13 mouse cellular contexts compared by ENCODE assay signal in the genomic region with DNA sequence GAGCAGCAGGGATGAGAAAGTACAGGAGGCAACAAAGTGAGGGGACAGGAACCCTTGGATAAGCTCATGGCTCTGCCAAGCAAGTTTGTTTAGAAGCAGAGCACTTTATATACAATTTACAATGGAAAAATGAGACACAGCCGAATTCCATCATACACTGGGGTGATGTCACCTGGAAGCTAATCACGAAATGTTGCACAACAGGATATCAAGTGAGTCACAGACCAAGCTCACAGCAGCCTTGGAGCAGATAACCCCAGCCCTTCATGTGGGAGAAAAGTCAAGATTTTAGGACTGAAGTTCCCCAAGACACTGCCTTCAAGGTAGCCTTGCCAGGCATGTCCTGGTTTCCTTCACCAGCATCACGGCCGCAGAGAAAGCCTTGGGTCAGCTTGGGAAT. TPM values are rescaled to one million over a fixed set of nuclear protein-coding genes. Genes with fewer than 3 reads are reported as not detected.
DNase-seq lines count a peak whose midpoint lies in the region; ATAC-seq and TF ChIP-seq lines count a peak whose summit lies in the region.
"Had no signal": no experiment of that assay in that cellular context is flagged by ENCODE, and none has a peak within 500 bp of the region (broad histone marks: within the 10 kb centered on the region; RNA-seq: fewer than 3 reads in every experiment).

No protein-coding gene starts in this region.

- no peak overlapping the region for H3K9ac ChIP-seq in intestine, embryonic 16.5 days (ENCODE audit: low read depth, low read length)
- H3K9ac ChIP-seq: limb, embryonic 15.5 days had no signal

- no peak for TF ChIP-seq CTCF in embryonic fibroblast, embryonic 13.5 days (IDR thresholded peaks at IDR 0.05; ENCODE audit: borderline replicate concordance, insufficient read depth, low read length)

- H3K27ac ChIP-seq in embryonic fibroblast, embryonic 13.5 days (ENCODE audit: insufficient read depth, low read length), result peak overlapping the region; percentile 16; the same call in 1 of the 2 replicates
- H3K27ac ChIP-seq in intestine, embryonic 16.5 days (ENCODE audit: low read length), result no peak overlapping the region; the same call in 1 of the 2 replicates
- H3K27ac ChIP-seq: limb, embryonic 15.5 days had no signal

- DNase-seq in adrenal gland, adult (ENCODE audit: inconsistent age in 2 of 2, low spot score in 1 of 2), result peak; percentile 82 to 92
- no peak for DNase-seq in adrenal gland, postnatal 4 days (ENCODE audit: low spot score in 2 of 2)
- DNase-seq in 3T3-L1 (ENCODE audit: low read depth, low spot score), result peak; percentile 90
- DNase-seq in right cerebral cortex, adult 18-20 months, result no peak
- no peak for DNase-seq in left cerebral cortex, adult 11 months (ENCODE audit: low spot score)
- no peak for DNase-seq in embryo, embryonic 10 days (ENCODE audit: low spot score)
- DNase-seq: cerebellum, adult 2 months; kidney, adult 8-10 months; thymus, postnatal 36 days had no signal

- no peaks in the 10 kb centered on the region for H3K9me3 ChIP-seq in intestine, embryonic 16.5 days (ENCODE audit: control insufficient read depth, low read length)
- H3K9me3 ChIP-seq: limb, embryonic 15.5 days had no signal

- H3K4me3 ChIP-seq in embryonic fibroblast, embryonic 13.5 days (ENCODE audit: insufficient read depth, low read length), result no peak overlapping the region
- H3K4me3 ChIP-seq in intestine, embryonic 16.5 days (ENCODE audit: low read length), result no peak overlapping the region
- H3K4me3 ChIP-seq: limb, embryonic 15.5 days had no signal

- 50% methylated on average over 4 of the region's 4 CpGs for WGBS in intestine, embryonic 16.5 days

- H3K27me3 ChIP-seq in intestine, embryonic 16.5 days (replicated peaks; ENCODE audit: control insufficient read depth, insufficient read depth, low read length), result no peaks in the 10 kb centered on the region
- H3K27me3 ChIP-seq: limb, embryonic 15.5 days had no signal

- TF ChIP-seq POLR2A in embryonic fibroblast, embryonic 13.5 days (IDR thresholded peaks at IDR 0.05; ENCODE audit: low read depth, low read length), result no peak

- no peaks in the 10 kb centered on the region for H3K36me3 ChIP-seq in intestine, embryonic 16.5 days (ENCODE audit: control insufficient read depth, insufficient read depth, low read length)
- H3K36me3 ChIP-seq: limb, embryonic 15.5 days had no signal

- H3K4me1 ChIP-seq in embryonic fibroblast, embryonic 13.5 days (ENCODE audit: control insufficient read depth, insufficient read depth, low read length), result no peaks in the 10 kb centered on the region; the same call in 1 of the 2 replicates
- H3K4me1 ChIP-seq in intestine, embryonic 16.5 days (ENCODE audit: control insufficient read depth, insufficient read depth, low read length), result peaks cover 43% of the 10 kb centered on the region

- no peak overlapping the region for H3K4me2 ChIP-seq in intestine, embryonic 16.5 days (ENCODE audit: low read depth, low read length)
- H3K4me2 ChIP-seq: limb, embryonic 15.5 days had no signal

- ATAC-seq in intestine, embryonic 16.5 days, result 0 out of 2 replicates have a peak, but pooled peaks have one; percentile 31
- ATAC-seq: forebrain, embryonic 14.5 days had no signal

RNA-seq across cellular contexts. Expression of gene Atp11a, which starts 22.7 kb away (rescaled TPM):
- total RNA-seq in adrenal gland, postnatal 4 days (2021), result 10 to 100 TPM; 79.4 to 92.9 TPM
- 66.6 and 75.5 TPM in 2 replicates for polyA plus RNA-seq in embryonic fibroblast, embryonic 13.5 days (2011; ENCODE audit: insufficient read length, low read depth, missing spikeins)
- 9.0 and 11.2 TPM in 2 replicates for polyA plus RNA-seq in intestine, embryonic 16.5 days (2015; fragmentation: Nextera tagmentation; extraction: Ambion mirVana)

Comparison
In these comparisons a context has a peak if more than half of its experiments do, and no peak if none do; other contexts are left out.
1. DNase-seq: peak in adrenal gland, adult (2 of 2) and 3T3-L1 (single experiment); none in adrenal gland, postnatal 4 days (0 of 2), right cerebral cortex, adult 18-20 months (single experiment), left cerebral cortex, adult 11 months (single experiment) and embryo, embryonic 10 days (single experiment).